7 mouse cellular contexts compared by ENCODE assay signal in the genomic region with DNA sequence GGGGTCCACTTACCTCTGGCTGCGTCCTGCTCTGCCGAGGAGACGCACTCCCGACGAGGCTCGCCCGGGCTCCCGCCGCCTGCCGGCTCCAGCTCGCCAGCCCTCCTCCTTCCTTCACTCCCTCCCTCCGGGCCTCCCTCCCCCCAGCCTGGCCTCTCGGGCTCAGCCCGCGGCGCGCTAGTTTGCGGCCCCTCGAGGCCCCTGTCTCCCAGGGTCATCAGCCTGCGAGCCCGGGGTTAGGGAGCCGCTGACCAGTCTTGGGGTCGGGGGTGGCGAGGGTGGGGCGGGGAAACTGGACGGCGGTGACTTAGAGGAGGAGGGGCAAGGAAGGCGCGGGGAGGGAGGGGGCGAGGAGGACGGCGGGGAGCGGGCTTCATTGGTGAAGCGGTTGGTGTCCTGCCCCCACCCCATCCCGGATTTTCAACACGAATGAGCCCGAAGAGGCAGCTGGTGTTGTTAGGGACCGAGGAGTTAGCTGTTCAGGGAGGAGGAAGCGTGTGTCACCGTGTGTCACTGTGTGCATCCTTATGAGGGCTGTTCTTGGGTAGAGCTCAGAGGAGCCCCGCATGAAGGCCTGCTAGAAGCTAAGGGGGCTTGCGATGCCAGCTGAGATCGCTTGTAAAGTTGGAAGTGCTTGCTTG. TPM values are rescaled to one million over a fixed set of nuclear protein-coding genes. Genes with fewer than 3 reads are reported as not detected.
DNase-seq lines count a peak whose midpoint lies in the region; ATAC-seq and TF ChIP-seq lines count a peak whose summit lies in the region.

A gene (minus strand): TSS at position 326 of the 641 bp plus-strand sequence.

- CTCF ChIA-PET in Patski (lab: Charles Lee): interaction anchor here (0.7 kb wide), 1 partner anchor 67 kb away, joined by 3 read pairs; a partner anchor contains a TSS

- H3K4me1 ChIP-seq in intestine, embryonic 14.5 days (replicated peaks; ENCODE audit: control insufficient read depth, insufficient read depth, low read length): peaks cover 20% of the 10 kb centered on the region

- POLR2A ChIA-PET in Patski (lab: Charles Lee): interaction anchor here (0.5 to 0.8 kb wide), 3 partner anchors 29 to 146 kb away, joined by 3 to 4 read pairs (median 4); a partner anchor contains a TSS

- H3K9ac ChIP-seq in intestine, embryonic 14.5 days (ENCODE audit: low read length): peak within 1 kb of the TSS; percentile 65

- in situ Hi-C loops in Patski (cut with MboI; ENCODE audit: low pct_unique_long_range_greater_than_20kb): no loop called here

- peaks cover 22% of the 10 kb centered on the region for H3K27me3 ChIP-seq in Patski
- peaks cover 6% of the 10 kb centered on the region; the same call in 1 of the 2 replicates for H3K27me3 ChIP-seq in intestine, embryonic 14.5 days (replicated peaks; ENCODE audit: control insufficient read depth, insufficient read depth, low read length)

- H3K9me3 ChIP-seq in intestine, embryonic 14.5 days (ENCODE audit: control insufficient read depth, low read length): no peaks in the 10 kb centered on the region

- H3K27ac ChIP-seq in intestine, embryonic 14.5 days (ENCODE audit: low read depth): peak within 1 kb of the TSS; percentile 38; the same call in 1 of the 2 replicates

- peak within 1 kb of the TSS; percentile 59 for H3K4me3 ChIP-seq in intestine, embryonic 14.5 days (ENCODE audit: low read depth, low read length)

- H3K36me3 ChIP-seq in intestine, embryonic 14.5 days (ENCODE audit: control insufficient read depth, insufficient read depth, low read length): no peaks in the 10 kb centered on the region

- no peak for DNase-seq in Patski (ENCODE audit: low read depth, low spot score)
- DNase-seq in cerebellum, adult 8-10 months: peak; percentile 75
- peak; percentile 71 to 84 for DNase-seq in frontal cortex, postnatal 10 days (ENCODE audit: low spot score in 2 of 2)
- DNase-seq in intestine, embryonic 14.5 days (ENCODE audit: low spot score): peak; percentile 87
- DNase-seq in left cerebral cortex, postnatal 4 days: peak; percentile 82
- DNase-seq in right cerebral cortex, postnatal 4 days: peak; percentile 78

- H3K4me2 ChIP-seq in intestine, embryonic 14.5 days (ENCODE audit: low read length): peak within 1 kb of the TSS; percentile 88

- intact Hi-C loops in left cerebral cortex, postnatal 4 days (cut with DNase I): loop anchor here (5.0 kb wide), 2 partner anchors 39 to 69 kb away; a partner anchor contains a TSS

- TF ChIP-seq CTCF in Patski (IDR thresholded peaks at IDR 0.05): no peak

- 1% methylated on average over 40 of the region's 43 CpGs for WGBS in intestine, embryonic 14.5 days

- ATAC-seq in Patski: no peak
- ATAC-seq in intestine, embryonic 14.5 days (replicated peaks; ENCODE audit: low FRiP score, low TSS enrichment, low read depth): peak; percentile 71
- peak; percentile 43; the same call in 1 of the 2 replicates for ATAC-seq in megakaryocyte-erythroid progenitor cell, adult 5-6 weeks (replicated peaks; ENCODE audit: low FRiP score, low TSS enrichment, poor library complexity, severe bottlenecking)

RNA-seq across cellular contexts. Expression of the gene that starts here (rescaled TPM):
- 10.3 TPM for polyA plus RNA-seq in Patski (2021)
- 0.65 and 1.2 TPM in 2 replicates for polyA plus RNA-seq in intestine, embryonic 14.5 days (2014; fragmentation: Nextera tagmentation; extraction: Ambion mirVana)
- total RNA-seq in left cerebral cortex, postnatal 4 days (2021): 100 to 1,000 TPM; 145 to 164 TPM
- not detected in 2 replicates for total RNA-seq in megakaryocyte-erythroid progenitor cell, adult 5-6 weeks (2014; fragmentation: Nextera tagmentation)
- not detected in 2 replicates for total RNA-seq in megakaryocyte-erythroid progenitor cell, adult 5-6 weeks (2017)

Comparison
In these comparisons a context has a peak if more than half of its experiments do, and no peak if none do; other contexts are left out.
1. RNA of the gene that starts here (total RNA-seq): 145 to 164 TPM in left cerebral cortex, postnatal 4 days; not detected in megakaryocyte-erythroid progenitor cell, adult 5-6 weeks; every median in the first group is over 100 times any median in the second.
2. Peak in ATAC-seq in megakaryocyte-erythroid progenitor cell, adult 5-6 weeks; RNA of the gene not detected or under 1 TPM.